Mouse (Mus musculus): Measurements from ENCODE around the gene Agrp.

DNA sequence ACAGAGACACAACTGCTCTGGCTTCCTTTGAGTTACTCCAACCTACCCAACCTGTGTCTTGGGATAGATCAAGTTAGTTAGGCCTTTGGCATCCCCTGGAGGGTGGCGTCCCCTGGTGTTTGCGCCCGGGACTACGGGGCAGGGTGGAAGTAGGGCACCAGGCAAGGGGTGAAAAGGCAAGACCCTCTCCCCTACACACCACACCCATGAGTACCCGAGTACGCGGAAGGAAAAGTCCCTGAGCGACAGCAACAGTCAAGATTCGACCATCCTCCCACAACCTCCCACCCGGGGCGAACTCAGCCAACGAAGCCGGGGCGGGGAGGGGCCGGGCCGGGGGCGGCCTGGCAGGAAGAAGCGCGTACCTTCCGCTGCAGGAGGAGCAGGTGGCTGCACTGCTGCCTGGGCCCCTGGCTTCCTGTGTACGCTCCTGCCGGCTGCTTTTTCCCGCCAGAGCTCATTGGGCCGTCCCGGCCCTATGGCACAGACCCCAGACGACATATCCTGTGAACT, 48.7 kb upstream of the Agrp start, which contains the start of gene Carmil2:
- TF ChIP-seq CTCF (IDR thresholded peaks at IDR 0.05) (peak; percentile 85), EP300 (IDR thresholded peaks at IDR 0.05) (no peak)
